24 mouse cellular contexts compared by ENCODE assay signal in the genomic region with DNA sequence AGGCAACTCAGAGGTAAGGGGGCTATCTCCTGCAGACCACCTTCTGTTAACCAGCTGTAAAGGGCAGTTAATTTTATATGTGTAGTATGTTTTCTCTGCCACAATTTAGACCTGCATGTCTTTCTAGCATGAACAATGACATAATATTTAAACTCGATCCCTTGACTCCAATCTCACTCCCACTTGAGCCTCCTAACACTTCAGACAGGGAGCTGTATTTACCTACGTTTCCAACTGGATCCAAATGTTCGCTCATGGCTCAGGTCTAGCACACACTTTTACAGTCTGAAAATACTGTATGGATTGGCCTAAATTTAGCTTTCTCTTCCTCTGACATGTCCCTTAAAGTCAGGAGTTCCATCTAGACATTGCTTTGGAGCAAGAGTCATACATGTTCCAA.
"Had no signal": no experiment of that assay in that cellular context is flagged by ENCODE, and none has a peak within 500 bp of the region (broad histone marks: within the 10 kb centered on the region; RNA-seq: fewer than 3 reads in every experiment).

No protein-coding gene starts in this region.

- H3K9me3 ChIP-seq: heart, embryonic 10.5 days; heart, embryonic 12.5 days; hindbrain, embryonic 10.5 days; hindbrain, embryonic 12.5 days; intestine, embryonic 15.5 days; kidney, embryonic 15.5 days; limb, embryonic 13.5 days; limb, embryonic 15.5 days had no signal

- ATAC-seq: forebrain, postnatal 0 days; hindbrain, embryonic 16.5 days; inflammation-experienced regulatory T-cells, adult 6 months; intestine, embryonic 15.5 days; intestine, postnatal 0 days had no signal

- H3K27me3 ChIP-seq: heart, embryonic 12.5 days; hindbrain, embryonic 12.5 days; intestine, embryonic 15.5 days; kidney, embryonic 15.5 days; limb, embryonic 13.5 days; limb, embryonic 15.5 days had no signal

- H3K4me3 ChIP-seq: heart, embryonic 10.5 days; heart, embryonic 12.5 days; hindbrain, embryonic 10.5 days; hindbrain, embryonic 12.5 days; intestine, embryonic 15.5 days; kidney, embryonic 15.5 days; layer of hippocampus, adult 2 months; limb, embryonic 13.5 days; limb, embryonic 15.5 days had no signal

- DNase-seq: forebrain, postnatal 0 days; gastrocnemius, postnatal 14 days; heart, adult 18-20 months; heart, postnatal 10 days; heart, postnatal 4 days; kidney, adult 2 months; kidney, adult 9 months; kidney, postnatal 14 days; kidney, postnatal 36 days; left cerebral cortex, postnatal 4 days had no signal

- H3K4me2 ChIP-seq: heart, embryonic 12.5 days; hindbrain, embryonic 12.5 days; hindbrain, embryonic 14.5 days; intestine, embryonic 15.5 days; kidney, embryonic 15.5 days; limb, embryonic 13.5 days; limb, embryonic 15.5 days had no signal

- H3K9ac ChIP-seq: forebrain, postnatal 0 days; heart, embryonic 12.5 days; hindbrain, embryonic 12.5 days; hindbrain, embryonic 14.5 days; intestine, embryonic 15.5 days; kidney, embryonic 15.5 days; limb, embryonic 13.5 days; limb, embryonic 15.5 days had no signal

- H3K4me1 ChIP-seq: heart, embryonic 10.5 days; heart, embryonic 12.5 days; hindbrain, embryonic 10.5 days; hindbrain, embryonic 12.5 days; intestine, embryonic 15.5 days; kidney, embryonic 15.5 days; limb, embryonic 13.5 days; limb, embryonic 15.5 days had no signal

- H3K27ac ChIP-seq: heart, embryonic 10.5 days; hindbrain, embryonic 10.5 days; hindbrain, embryonic 12.5 days; hindbrain, embryonic 14.5 days; intestine, embryonic 15.5 days; kidney, embryonic 15.5 days; kidney, postnatal 0 days; layer of hippocampus, adult 2 months; limb, embryonic 13.5 days; limb, embryonic 15.5 days had no signal
